Mouse (Mus musculus): ENCODE measurements around the gene Plekha6.
A peak's percentile ranks its signal among the peaks of the same experiment; 100 is the strongest.

Plekha6 gene

GRCm38 (mm10) chr1:133240881-133241280 is 76.9 kb downstream of the Plekha6 start:
- no peak for DNase-seq (ENCODE audit: low spot score in 2 of 2)

DNA sequence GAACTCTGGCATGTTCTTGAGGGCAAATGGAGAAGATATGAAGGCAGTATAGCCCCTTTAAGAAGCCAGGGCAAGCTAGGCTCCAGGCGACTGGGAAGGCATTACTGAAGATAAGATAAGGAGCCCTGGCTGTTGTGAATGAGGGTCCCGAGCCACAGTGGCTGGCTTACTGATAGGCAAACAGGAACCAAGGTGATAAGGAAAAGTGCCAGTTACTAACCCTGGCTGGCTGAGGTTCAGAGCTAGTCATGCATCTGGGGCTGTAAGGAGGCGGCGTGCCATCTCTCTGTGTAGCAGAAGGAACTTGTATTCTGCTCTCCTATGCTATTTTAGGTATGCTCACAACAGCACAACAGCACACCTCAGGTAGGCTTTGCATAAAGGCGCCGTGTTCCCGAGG is 80.7 kb downstream of the Plekha6 start:
- peak in 1 of 2 experiments; percentile 25 for DNase-seq (ENCODE audit: low spot score in 2 of 2)

GRCm38 (mm10) chr1:133245690-133246619 is 81.9 kb downstream of the Plekha6 start:
- no peak for DNase-seq (ENCODE audit: low spot score in 2 of 2)

- DNase-seq (ENCODE audit: low spot score in 2 of 2): no peak
These were observed 83.2 kb downstream of the Plekha6 start for GRCm38 (mm10) chr1:133247189-133247588.

DNA sequence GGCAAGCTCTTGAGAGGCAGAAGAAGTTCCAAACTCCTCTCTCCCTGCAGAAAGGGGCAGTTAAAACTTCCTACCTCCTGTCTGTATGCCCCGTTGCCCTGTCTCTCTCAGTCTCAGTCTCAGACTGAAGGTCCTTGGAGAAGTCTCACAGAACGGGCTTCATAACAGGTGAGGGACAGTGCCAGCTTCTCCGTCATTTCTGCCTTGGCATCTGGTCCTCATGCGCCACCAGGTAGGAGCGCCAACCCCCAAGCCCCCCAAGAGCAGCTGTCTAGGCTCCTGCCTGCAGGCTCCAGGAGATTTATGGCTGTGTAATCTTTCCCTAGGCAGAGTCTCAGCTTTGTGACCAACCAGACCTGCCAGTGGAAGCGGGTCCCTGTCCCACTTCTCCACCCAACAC is 86.8 kb downstream of the Plekha6 start:
- no peak for DNase-seq (ENCODE audit: low spot score in 2 of 2)

DNA sequence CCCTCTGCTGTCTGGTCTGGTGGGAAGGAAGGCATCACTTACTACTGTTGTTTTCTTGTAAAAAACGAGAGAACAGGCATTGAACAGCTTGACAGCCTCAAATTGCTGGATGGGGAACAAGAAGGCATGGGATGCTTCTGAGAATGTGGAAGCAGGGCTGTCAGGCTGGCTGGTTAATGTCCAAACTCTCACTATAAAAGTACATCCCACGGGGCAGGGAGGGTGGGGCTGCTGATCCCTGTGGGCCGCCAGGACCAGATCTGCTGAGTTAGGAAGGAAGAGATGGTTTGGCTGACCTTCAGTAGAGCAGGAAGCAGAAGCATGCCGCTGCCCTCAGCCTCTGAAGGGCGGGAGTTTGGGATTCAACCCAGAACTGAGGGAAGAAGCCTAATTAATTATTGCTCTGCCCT is 87.6 kb downstream of the Plekha6 start:
- DNase-seq (ENCODE audit: low spot score in 2 of 2): peak in 1 of 2 experiments; percentile 27

- no peak for DNase-seq (ENCODE audit: low spot score in 2 of 2)
These were observed 88.2 kb downstream of the Plekha6 start for GRCm38 (mm10) chr1:133252251-133252650.

GRCm38 (mm10) chr1:133252801-133253531 is 89.0 kb downstream of the Plekha6 start:
- DNase-seq (ENCODE audit: low spot score in 2 of 2): no peak

DNA sequence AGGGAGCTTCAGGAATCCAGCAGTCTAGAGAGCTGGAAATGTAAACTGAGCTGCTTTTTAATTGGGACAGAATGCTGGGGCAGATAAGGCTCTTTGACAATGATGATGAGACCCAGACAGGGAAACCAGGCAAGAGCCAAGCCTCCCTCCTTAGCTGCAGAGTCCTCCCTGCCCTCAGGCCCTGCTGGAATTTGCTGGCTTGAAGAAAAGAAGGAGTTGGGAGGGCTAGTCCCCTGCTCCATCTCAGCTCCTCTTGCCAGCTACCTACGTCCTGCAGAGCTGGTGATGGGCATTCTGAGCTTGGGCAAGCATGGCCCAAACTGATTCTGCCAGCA is 89.5 kb downstream of the Plekha6 start:
- DNase-seq (ENCODE audit: low spot score in 2 of 2): no peak

DNA sequence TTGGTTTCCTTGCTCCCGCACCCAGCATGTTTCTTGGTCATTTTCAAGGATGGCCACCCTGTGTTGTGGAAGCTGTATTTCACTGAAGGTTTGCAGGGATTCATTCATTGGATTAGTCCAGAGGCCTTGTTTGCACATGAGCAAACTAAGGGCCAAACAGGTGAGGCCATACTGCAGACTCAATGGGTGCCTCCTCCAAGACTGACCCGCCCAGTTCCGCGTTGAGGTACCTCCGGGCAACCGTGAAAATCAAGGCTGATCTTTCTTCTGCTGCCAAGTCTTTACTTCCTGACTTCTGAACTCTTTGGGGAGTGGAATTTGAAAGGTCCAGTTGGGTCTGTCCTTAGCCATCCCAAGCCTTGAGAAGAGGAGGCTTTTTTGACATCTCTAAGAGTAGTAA is 90.2 kb downstream of the Plekha6 start:
- no peak for DNase-seq (ENCODE audit: low spot score in 2 of 2)

DNA sequence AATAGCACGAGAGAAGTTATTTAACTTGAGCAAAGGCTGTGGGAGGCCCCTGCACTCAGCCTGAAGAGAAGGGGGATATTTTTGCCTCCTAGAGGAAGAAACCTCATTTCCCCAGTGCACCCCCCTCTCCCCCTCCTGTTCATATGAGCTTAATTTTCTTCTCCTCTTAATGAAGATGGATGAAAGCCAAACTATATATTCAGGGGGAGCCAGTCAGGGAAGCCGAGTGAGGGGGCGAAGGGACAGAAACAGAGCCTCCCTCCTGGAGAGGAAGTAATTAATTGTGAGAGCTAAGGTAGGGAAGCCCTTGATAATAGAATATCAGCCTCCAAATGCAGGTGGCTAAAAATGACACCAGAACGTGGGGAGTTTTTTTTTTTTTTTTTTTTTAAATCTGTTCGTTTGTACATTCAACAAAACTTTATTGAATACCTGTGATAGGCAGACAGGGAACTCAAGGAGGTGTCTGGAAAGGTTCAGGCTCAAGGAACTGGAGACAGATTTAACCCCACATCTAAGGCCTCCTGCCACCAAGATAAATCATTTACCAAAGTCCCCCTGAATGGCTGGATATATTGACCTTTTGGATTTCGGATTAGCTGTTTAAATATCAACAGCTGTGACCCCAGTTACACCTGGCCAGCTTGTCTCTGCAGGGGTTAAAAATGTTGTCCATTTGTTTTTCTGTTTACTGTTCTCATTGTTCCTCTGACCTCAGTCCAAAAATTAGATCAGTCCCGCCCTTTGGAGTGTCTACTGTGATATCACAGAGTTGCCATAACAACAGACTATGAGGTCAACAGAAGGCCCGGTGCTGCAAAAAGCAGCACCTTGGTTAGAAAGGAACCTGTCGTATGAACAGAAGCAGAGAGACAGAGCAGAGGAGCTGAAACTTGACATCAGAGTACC is 91.1 kb downstream of the Plekha6 start:
- DNase-seq (ENCODE audit: low spot score in 2 of 2): no peak

DNA sequence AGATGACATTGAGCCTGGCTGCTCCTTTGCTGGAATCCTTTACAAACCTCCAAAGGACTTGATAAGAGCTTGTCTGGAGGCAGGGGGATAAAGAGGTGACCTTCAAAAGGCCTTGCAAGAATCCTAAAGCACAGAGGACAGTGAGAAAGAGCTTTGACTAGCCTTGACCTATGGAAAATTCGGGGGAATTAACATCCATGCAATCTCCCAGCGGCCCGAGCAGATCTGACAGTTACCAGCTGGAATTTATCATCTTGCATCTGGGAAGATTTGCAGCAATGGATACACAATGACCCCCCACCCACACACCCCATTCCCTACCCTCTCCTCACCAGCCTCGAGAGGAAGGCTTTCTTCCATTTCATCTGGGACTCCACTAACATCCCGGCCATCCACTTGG is 91.8 kb downstream of the Plekha6 start:
- no peak for DNase-seq (ENCODE audit: low spot score in 2 of 2)

- DNase-seq (ENCODE audit: low spot score in 2 of 2): no peak
These were observed 92.3 kb downstream of the Plekha6 start for GRCm38 (mm10) chr1:133256347-133256746.

DNA sequence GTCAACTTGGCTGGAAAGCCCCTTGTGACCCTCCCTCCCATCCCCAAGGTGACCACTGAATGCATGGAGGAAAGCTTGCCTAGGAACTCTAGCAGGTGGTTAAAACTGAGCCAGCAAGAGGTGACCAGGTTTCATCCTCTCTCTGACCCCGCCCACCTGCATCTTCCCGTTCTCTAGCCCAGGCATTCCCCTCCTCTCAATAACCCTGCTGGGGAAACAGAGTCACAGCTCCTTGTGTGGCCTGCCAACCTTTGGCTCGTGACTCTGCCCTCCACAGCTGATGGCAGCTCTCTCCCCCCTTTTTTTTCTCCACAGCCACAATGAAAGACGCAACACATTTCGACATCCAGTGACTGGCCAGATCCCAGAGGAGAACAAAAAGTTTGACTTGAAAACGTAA is 94.7 kb downstream of the Plekha6 start:
- no peak for DNase-seq (ENCODE audit: low spot score in 2 of 2)

- DNase-seq (ENCODE audit: low spot score in 2 of 2): no peak
These were observed 98.6 kb downstream of the Plekha6 start for GRCm38 (mm10) chr1:133262628-133263027.

GRCm38 (mm10) chr1:133263134-133263533 is 99.1 kb downstream of the Plekha6 start:
- no peak for DNase-seq (ENCODE audit: low spot score in 2 of 2)

DNA sequence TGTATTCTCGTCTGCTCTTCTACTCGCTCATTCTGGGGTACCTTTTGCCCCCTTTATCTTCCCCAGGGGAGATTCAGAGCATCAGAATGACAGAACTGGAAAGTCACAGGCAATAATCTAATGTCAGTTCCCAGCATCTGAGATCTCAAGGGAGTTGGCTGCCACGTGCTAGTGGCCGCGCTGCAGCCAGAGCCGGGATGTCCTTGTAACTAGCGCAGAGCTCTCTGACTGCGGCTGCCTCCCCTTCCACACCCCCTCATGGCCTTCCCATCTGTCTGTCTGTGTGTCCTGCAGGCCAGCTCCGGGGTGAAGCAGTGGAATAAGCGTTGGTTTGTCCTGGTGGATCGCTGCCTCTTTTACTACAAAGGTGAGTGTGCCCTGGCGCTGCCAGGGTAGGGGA is 100.4 kb downstream of the Plekha6 start:
- no peak for DNase-seq (ENCODE audit: low spot score in 2 of 2)

DNA sequence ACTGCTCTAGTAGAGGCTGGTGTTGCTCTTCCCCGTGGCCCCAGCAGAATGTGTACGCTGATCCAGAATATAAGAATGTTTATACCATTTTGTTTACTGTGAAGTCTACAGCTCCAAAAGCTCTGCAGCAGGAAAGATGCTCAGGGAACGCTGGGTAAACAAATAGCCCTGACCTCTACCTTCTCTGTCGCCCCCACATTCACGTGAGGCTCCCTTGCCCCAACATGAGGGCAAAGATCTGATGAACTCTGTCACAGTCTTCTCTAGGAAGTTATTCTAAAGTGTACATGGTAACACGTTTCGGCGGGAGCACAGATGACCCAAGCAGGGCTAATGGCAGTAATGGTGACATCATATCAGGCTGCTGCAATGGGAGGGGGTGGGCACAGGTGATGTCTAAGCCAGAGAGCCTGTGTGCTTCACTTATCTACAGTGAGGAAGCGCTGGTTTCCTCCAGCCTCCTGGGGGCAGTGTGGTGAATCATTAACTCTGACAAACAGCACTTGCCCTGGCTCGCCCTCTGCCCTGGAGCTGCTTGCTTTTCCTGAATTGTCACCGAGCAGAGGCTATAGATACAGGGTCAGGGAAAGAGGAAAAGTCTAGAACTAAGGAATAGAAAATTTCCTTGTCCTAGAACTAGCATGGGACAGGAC is 101.2 kb downstream of the Plekha6 start:
- DNase-seq (ENCODE audit: low spot score in 2 of 2): no peak

DNA sequence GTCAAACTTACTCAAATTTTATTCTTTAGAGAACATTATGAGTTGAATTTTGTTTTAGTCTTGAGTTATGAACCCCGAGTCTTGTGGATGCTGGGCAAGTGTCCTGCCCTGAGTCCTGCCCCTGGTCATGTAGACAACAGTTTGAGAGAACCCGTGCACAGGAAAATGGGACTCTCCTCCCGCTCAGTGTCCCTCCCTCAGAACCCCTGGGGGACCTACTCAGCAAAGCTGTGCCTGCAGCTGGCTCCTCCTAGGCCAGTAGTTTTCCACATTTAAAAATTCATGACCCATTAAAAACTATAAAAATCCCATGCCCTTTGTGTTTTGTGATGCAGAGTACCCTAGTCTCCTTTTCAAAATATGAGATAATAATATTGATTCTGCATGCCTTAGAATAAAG is 103.1 kb downstream of the Plekha6 start:
- DNase-seq (ENCODE audit: low spot score in 2 of 2): no peak

- DNase-seq (ENCODE audit: low spot score in 2 of 2): no peak
These were observed 103.9 kb downstream of the Plekha6 start for GRCm38 (mm10) chr1:133267813-133268492.

DNA sequence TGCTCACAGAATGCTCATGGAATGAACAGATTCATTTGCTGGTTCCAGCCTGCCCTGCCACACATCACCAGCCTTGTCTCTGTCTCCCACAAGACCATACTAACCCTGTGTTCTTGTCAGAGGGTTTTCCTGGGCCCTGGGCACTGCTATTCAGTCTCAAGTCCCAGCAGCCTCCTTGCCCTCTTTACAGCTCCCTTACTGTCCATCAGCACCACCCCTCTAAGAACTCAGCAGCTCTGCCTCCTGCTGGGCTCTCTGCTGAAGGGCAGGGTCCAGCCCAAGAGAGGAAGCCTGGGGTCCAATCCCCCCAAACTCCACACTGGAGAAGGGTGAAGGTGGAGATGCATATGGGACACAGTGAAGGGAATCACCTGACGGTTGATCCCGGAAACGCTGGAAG is 104.5 kb downstream of the Plekha6 start:
- DNase-seq (ENCODE audit: low spot score in 2 of 2): no peak
